Mouse (Mus musculus): Measurements from ENCODE around the gene Ccnb3. TPM values are rescaled to one million over a fixed set of nuclear protein-coding genes. Genes with fewer than 3 reads are reported as not detected.

The Ccnb3 gene
- polyA plus RNA-seq (2012) = not detected in 2 replicates

- no peak for TF ChIP-seq GATA1 (IDR thresholded peaks at IDR 0.05; ENCODE audit: low read length)
These were observed at the start of gene Ccnb3 for GRCm38 (mm10) chrX:7041519-7041918. TSS of gene Ccnb3 (minus strand) at chrX:7041619.

GRCm38 (mm10) chrX:7090323-7090722 is 48.9 kb upstream of the Ccnb3 start:
- no peak for TF ChIP-seq GATA1 (IDR thresholded peaks at IDR 0.05; ENCODE audit: low read length)

GRCm38 (mm10) chrX:7085878-7086277 is 44.5 kb upstream of the Ccnb3 start:
- no peak for TF ChIP-seq GATA1 (IDR thresholded peaks at IDR 0.05; ENCODE audit: low read length)

GRCm38 (mm10) chrX:7079820-7080429 is 38.5 kb upstream of the Ccnb3 start:
- no peak for TF ChIP-seq GATA1 (IDR thresholded peaks at IDR 0.05; ENCODE audit: low read length)

GRCm38 (mm10) chrX:7068002-7068401 is 26.6 kb upstream of the Ccnb3 start:
- no peak for TF ChIP-seq GATA1 (IDR thresholded peaks at IDR 0.05; ENCODE audit: low read length)

- TF ChIP-seq GATA1 (IDR thresholded peaks at IDR 0.05; ENCODE audit: low read length) = no peak
These were observed 25.8 kb upstream of the Ccnb3 start, which contains the start of gene Akap4 for GRCm38 (mm10) chrX:7067219-7067618. TSS of gene Akap4 (plus strand) at chrX:7067519.

- TF ChIP-seq GATA1 (IDR thresholded peaks at IDR 0.05; ENCODE audit: low read length) = no peak
These were observed 22.7 kb upstream of the Ccnb3 start for GRCm38 (mm10) chrX:7064109-7064508.

- no peak for TF ChIP-seq GATA1 (IDR thresholded peaks at IDR 0.05; ENCODE audit: low read length)
These were observed 16.2 kb upstream of the Ccnb3 start for GRCm38 (mm10) chrX:7057634-7058033.

GRCm38 (mm10) chrX:7057056-7057455 is 15.6 kb upstream of the Ccnb3 start:
- TF ChIP-seq GATA1 (IDR thresholded peaks at IDR 0.05; ENCODE audit: low read length) = no peak

- no peak for TF ChIP-seq GATA1 (IDR thresholded peaks at IDR 0.05; ENCODE audit: low read length)
These were observed 69.5 kb downstream of the Ccnb3 start for GRCm38 (mm10) chrX:6971956-6972355.

- TF ChIP-seq GATA1 (IDR thresholded peaks at IDR 0.05; ENCODE audit: low read length) = no peak
These were observed 72.8 kb downstream of the Ccnb3 start for GRCm38 (mm10) chrX:6968598-6968997.

Other genes with a start within 250 kb of the Ccnb3 start
- not detected in 2 replicates for gene Akap4, start 25.9 kb upstream of the Ccnb3 start, polyA plus RNA-seq (2012)